Mouse (Mus musculus) liver, embryonic 14.5 days (tissue): ENCODE data around the gene Slc45a1. TPM values are rescaled to one million over a fixed set of nuclear protein-coding genes. Genes with fewer than 3 reads are reported as not detected.
"Not testable (repeated sequence)": the region's sequence is repeated elsewhere in the genome, so short reads cannot be mapped to it uniquely, and the experiment has no call there.

Source experiments
- ATAC-seq: fragments of 200-750 bp; cut with Nextera tagmentation; 2 replicates; pipeline ENCODE4 v1.8.0; 2017; ENCODE audit warnings: moderate number of reproducible peaks, mild to moderate bottlenecking, moderate library complexity; ENCODE audit not compliant: insufficient read depth
- DNase-seq, 3 experiments: peaks; one replicate each; pipeline ENCODE4 v3.0.0-alpha.2; 2012 to 2013; ENCODE audit warnings: low read depth in 3 of 3, low spot score in 3 of 3
- H3K27ac ChIP-seq: fragments of 300-500 bp; sonication (generic); 2 replicates; pipeline ENCODE4 v1.5.1; 2014; ENCODE audit warnings: moderate library complexity, mild to moderate bottlenecking, control low read depth, inconsistent platforms
- H3K27me3 ChIP-seq: fragments of 300-500 bp; sonication (generic); 2 replicates; pipeline ENCODE4 v1.6.1; 2014; ENCODE audit warnings: mild to moderate bottlenecking, low read length, moderate library complexity; ENCODE audit not compliant: control insufficient read depth, insufficient read depth
- H3K36me3 ChIP-seq: fragments of 300-500 bp; sonication (generic); replicated peaks from 2 replicates; pipeline ENCODE4 v1.6.1; 2014; ENCODE audit warnings: low read depth; ENCODE audit not compliant: control insufficient read depth, insufficient read depth
- H3K4me1 ChIP-seq, 2 experiments: fragments of 200-500 bp in 1 of 2; fragments of 300-500 bp in 1 of 2; sonication (generic) in 1 of 2; replicated peaks; 2 replicates each; pipeline ENCODE4 v1.6.1; 2012 to 2014; ENCODE audit warnings: antibody characterized with exemption in 1 of 2, inconsistent platforms in 1 of 2, low read length in 1 of 2; ENCODE audit not compliant: control insufficient read depth in 2 of 2, insufficient read depth in 2 of 2
- H3K4me2 ChIP-seq: fragments of 300-500 bp; sonication (generic); 2 replicates; pipeline ENCODE4 v1.6.1; 2014; ENCODE audit warnings: low read depth, mild to moderate bottlenecking, control low read depth, moderate library complexity
- H3K4me3 ChIP-seq, 2 experiments: fragments of 200-500 bp in 1 of 2; fragments of 300-500 bp in 1 of 2; sonication (generic) in 1 of 2; 2 replicates each; pipeline ENCODE4 v1.5.1; 2012 to 2014; ENCODE audit warnings: low read depth in 2 of 2, low read length in 2 of 2, mild to moderate bottlenecking in 2 of 2, control low read depth in 1 of 2, inconsistent platforms in 1 of 2, moderate library complexity in 1 of 2; ENCODE audit not compliant: insufficient read depth in 1 of 2
- H3K9ac ChIP-seq: fragments of 300-500 bp; sonication (generic); replicated peaks from 2 replicates; pipeline ENCODE4 v1.6.1; 2014; ENCODE audit warnings: mild to moderate bottlenecking, control low read depth, moderate library complexity
- H3K9me3 ChIP-seq: fragments of 300-500 bp; sonication (generic); 2 replicates; pipeline ENCODE4 v1.6.1; 2016; ENCODE audit warnings: low read length, mixed read lengths; ENCODE audit not compliant: control insufficient read depth
- CTCF ChIP-seq: IDR thresholded peaks from 2 replicates; pipeline ENCODE4 v1.5.1; 2016; ENCODE audit warnings: antibody characterized with exemption, low read depth, control low read depth
- EP300 ChIP-seq: IDR thresholded peaks from 2 replicates; pipeline ENCODE4 v1.6.1; 2016; ENCODE audit warnings: antibody characterized with exemption, low read depth
- WGBS: fragments of 180-500 bp; shearing (Covaris S2); extraction: QIAGEN DNeasy Blood & Tissue Kit; methylation state at CpG from one replicate; pipeline ENCODE4 v1.1.7; 2014; ENCODE audit not compliant: insufficient replicate concordance; 5-methylcytosine and 5-hydroxymethylcytosine counted together
- polyA plus RNA-seq, 2 experiments: library from polyadenylated mRNA; depleted of rRNA in 1 of 2; stranded (reverse) in 1 of 2; unstranded in 1 of 2; fragments of >200 nt; fragmentation: Nextera tagmentation in 1 of 2; extraction: Ambion mirVana in 1 of 2; gene quantifications; 2 replicates each; pipeline versions ENCODE4 v1.2.1 to v1.2.3; 2012 to 2014

The Slc45a1 gene
- polyA plus RNA-seq, 2 experiments, result not detected

DNA sequence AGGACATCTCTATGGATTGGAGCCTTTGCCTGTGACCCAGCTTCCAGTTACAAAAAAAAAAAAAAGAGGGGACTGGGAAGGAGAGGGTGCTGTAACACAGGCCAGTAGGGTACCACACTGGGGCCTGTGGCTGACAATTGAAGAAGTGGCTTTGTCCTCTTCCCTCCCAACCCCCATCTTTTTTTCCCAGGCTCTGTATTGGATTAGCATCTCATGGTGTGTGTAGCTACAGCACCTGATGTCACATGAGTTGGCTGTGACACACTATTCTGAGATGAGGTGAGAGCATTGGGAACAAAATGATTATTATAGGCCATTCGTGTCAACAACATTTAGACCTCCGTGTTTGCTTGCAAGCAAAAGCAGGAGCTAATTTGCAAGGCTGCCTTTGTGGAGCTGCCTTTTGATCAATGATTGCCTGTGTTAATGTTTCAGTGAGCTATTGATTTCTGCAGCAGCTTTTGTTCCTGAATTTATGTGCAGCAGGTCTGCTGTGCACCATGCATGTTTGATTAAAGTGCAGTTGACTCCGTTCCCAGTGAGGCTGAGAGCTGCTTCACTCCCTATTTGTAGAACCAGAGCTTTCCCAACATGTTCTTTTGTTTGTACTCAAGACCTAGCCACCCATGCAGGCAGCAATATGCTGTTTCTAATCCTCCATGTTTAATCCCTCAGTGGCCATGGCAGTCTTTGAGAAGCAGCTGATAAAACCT is 45.4 kb downstream of the Slc45a1 start:
- WGBS, result 72% methylated on average over 3 of the region's 3 CpGs
- DNase-seq (no peak), ATAC-seq (no peak)
- TF ChIP-seq CTCF (no peak), EP300 (no peak)
- H3K36me3 ChIP-seq, result no peaks in the 10 kb centered on the region
- H3K27me3 ChIP-seq, result no peaks in the 10 kb centered on the region
- H3K27ac ChIP-seq, result no peak overlapping the region
- H3K9ac ChIP-seq, result no peak overlapping the region
- no peak overlapping the region for H3K4me3 ChIP-seq
- H3K4me2 ChIP-seq, result no peak overlapping the region
- peaks cover 0 to 3% of the 10 kb centered on the region in 2 experiments; a peak in 1 of 4 replicates for H3K4me1 ChIP-seq
- H3K9me3 ChIP-seq, result no peaks in the 10 kb centered on the region

DNA sequence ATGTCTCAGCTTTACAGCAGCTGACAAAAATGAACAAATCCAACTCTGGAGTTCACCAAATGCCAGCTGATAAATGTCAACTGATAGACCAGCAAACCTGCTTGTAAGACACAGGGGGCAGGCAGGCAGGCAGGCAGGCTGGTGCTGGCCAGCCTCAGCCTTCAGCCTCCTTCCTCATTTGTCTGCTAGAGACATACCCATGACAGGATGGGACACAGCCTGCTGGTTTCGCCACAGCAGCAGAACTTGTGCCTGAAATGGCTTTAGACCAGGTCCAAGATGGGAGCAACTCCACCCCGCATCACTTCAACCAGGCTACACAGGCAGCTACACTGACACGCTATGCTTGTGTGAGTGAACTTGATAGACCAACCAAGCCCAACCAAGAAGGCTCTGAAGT is 46.2 kb downstream of the Slc45a1 start:
- no peak overlapping the region for H3K4me2 ChIP-seq
- H3K36me3 ChIP-seq, result no peaks in the 10 kb centered on the region
- ATAC-seq, result no peak
- TF ChIP-seq EP300 (no peak), CTCF (no peak)
- WGBS, result 68% methylated on average over 3 of the region's 3 CpGs
- H3K4me3 ChIP-seq, result no peak overlapping the region
- no peak overlapping the region for H3K27ac ChIP-seq
- peaks cover 0 to 3% of the 10 kb centered on the region in 2 experiments; a peak in 1 of 4 replicates for H3K4me1 ChIP-seq
- H3K9ac ChIP-seq, result no peak overlapping the region
- H3K9me3 ChIP-seq, result no peaks in the 10 kb centered on the region
- H3K27me3 ChIP-seq, result no peaks in the 10 kb centered on the region
- DNase-seq, result no peak

DNA sequence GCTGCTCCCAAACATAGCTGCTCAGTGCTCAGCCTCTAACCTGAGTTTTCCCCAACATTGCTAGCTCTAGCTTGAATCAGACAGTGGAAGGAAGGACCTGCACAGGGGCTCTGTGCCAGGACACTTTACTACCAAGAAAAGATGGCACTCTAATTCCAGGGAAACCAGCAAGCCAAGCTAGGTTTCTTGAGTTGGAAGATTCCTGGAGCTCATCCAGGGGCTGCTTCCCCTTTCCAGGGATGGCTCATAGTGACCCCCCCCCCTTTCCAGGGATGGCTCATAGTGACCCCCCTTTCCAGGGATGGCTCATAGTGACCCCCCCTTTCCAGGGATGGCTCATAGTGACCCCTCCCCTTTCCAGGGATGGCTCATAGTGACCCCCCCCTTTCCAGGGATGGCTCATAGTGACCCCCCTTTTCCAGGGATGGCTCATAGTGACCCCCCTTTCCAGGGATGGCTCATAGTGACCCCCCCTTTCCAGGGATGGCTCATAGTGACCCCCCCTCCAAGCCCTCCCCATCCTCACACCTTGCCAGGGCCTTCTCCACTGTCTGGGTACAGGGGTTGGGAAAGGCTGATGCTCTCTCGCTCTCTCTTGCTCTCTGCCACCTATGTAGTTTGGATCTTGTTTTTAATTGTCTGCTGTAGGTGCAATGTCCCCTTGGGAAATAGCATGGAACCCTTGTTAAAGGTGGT is 48.5 kb downstream of the Slc45a1 start:
- no peak overlapping the region for H3K9ac ChIP-seq
- H3K9me3 ChIP-seq, result no peaks in the 10 kb centered on the region
- H3K4me3 ChIP-seq, result no peak overlapping the region
- H3K27me3 ChIP-seq, result no peaks in the 10 kb centered on the region
- no peak for TF ChIP-seq EP300
- no peak for TF ChIP-seq CTCF
- H3K27ac ChIP-seq, result no peak overlapping the region
- H3K36me3 ChIP-seq, result no peaks in the 10 kb centered on the region
- H3K4me1 ChIP-seq, result peaks cover 0 to 3% of the 10 kb centered on the region in 2 experiments; a peak in 1 of 4 replicates
- H3K4me2 ChIP-seq, result no peak overlapping the region
- no peak for DNase-seq
- WGBS, result 84% methylated on average over 1 of the region's 1 CpGs
- ATAC-seq, result no peak

DNA sequence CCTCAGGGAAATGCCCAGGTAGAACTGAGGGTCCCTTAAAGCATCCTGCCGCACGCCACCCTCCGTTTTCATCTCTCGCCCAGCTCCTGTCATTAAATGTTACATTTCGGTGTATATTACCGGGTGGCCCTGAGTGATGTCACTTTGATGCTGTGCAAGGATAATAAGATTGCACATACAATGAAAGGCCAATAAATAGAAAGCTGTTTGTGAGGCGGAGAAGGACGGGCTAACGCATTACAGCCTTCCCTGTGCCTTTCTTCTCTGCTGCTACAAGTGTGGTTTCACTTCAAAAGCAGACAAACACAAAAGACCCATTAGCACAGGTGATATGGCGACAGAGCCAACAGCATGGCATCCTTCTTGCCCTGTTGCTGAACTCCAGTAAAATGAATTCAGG is 50.5 kb downstream of the Slc45a1 start:
- no peak overlapping the region for H3K27ac ChIP-seq
- DNase-seq (no peak), ATAC-seq (no peak)
- H3K4me2 ChIP-seq, result no peak overlapping the region
- TF ChIP-seq EP300 (no peak), CTCF (no peak)
- no peaks in the 10 kb centered on the region for H3K27me3 ChIP-seq
- WGBS, result 80% methylated on average over 10 of the region's 10 CpGs
- no peaks in the 10 kb centered on the region for H3K36me3 ChIP-seq
- H3K9me3 ChIP-seq, result no peaks in the 10 kb centered on the region
- H3K4me1 ChIP-seq, result peaks cover 0 to 7% of the 10 kb centered on the region in 2 experiments; a peak in 2 of 4 replicates
- no peak overlapping the region for H3K4me3 ChIP-seq
- H3K9ac ChIP-seq, result no peak overlapping the region

DNA sequence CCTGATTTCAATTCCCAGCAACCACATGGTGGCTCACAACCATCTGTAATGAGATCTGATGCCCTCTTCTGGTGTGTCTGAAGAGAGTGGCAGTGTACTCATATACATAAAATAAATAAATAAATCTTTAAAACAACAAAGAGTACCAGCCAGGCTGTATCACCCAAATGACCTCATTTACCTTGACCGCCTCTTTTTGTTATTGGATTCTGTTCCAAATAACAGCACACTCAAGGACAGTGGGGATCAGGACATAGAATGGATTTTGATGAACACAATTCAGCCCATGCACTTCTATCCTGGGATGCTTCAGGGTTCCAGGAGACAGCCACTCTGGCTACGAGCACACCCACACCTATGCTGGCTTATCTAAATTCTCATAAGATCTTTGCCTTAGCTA is 51.5 kb downstream of the Slc45a1 start:
- 72% methylated on average over 2 of the region's 2 CpGs for WGBS
- not testable (repeated sequence) for H3K9me3 ChIP-seq, H3K27me3 ChIP-seq, H3K9ac ChIP-seq, H3K36me3 ChIP-seq, H3K27ac ChIP-seq, DNase-seq, H3K4me3 ChIP-seq, ATAC-seq, H3K4me2 ChIP-seq
- peaks cover under 1 to 11% of the 10 kb centered on the region in 2 experiments for H3K4me1 ChIP-seq
